Mouse (Mus musculus) left cerebral cortex, adult 18-20 months (tissue): ENCODE measurements around the gene Adra2a. TPM values are rescaled to one million over a fixed set of nuclear protein-coding genes. Genes with fewer than 3 reads are reported as not detected.

Experiments
- DNase-seq, 2 experiments: peaks; one replicate each; pipeline ENCODE4 v3.0.0; 2021 to 2022; ENCODE audit warnings: low spot score in 2 of 2, mixed read lengths in 1 of 2
- total RNA-seq, 2 experiments: library from RNA; stranded (reverse); gene quantifications; 2 replicates each; pipeline ENCODE4 v1.2.3; 2021

Adra2a gene
- total RNA-seq, 2 experiments from 2014 or later, result 15.6 to 18.7 TPM

- no peak for DNase-seq
These were observed 32.7 kb downstream of the Adra2a start for GRCm38 (mm10) chr19:54076362-54077349.

- no peak for DNase-seq
These were observed 37.4 kb downstream of the Adra2a start for GRCm38 (mm10) chr19:54081303-54081702.

- no peak for DNase-seq
These were observed 37.8 kb downstream of the Adra2a start for GRCm38 (mm10) chr19:54081716-54082165.

GRCm38 (mm10) chr19:54087319-54087718, 43.4 kb downstream of the Adra2a start:
- DNase-seq, result no peak

- DNase-seq, result no peak
These were observed 49.6 kb downstream of the Adra2a start for GRCm38 (mm10) chr19:54093599-54093998.

- DNase-seq, result no peak
These were observed 51.8 kb downstream of the Adra2a start for GRCm38 (mm10) chr19:54095716-54096115.

- no peak for DNase-seq
These were observed 54.4 kb downstream of the Adra2a start for GRCm38 (mm10) chr19:54098367-54098766.

Other genes with a start within 250 kb of the Adra2a start
- gene Pdcd4, start 151.9 kb upstream of the Adra2a start, total RNA-seq, result 100 to 1,000 TPM; 103 to 115 TPM
- gene Shoc2, start 99.8 kb upstream of the Adra2a start, total RNA-seq, result 10 to 100 TPM; 55.5 to 59.4 TPM
- gene Bbip1, start 99.5 kb upstream of the Adra2a start, total RNA-seq, result 10 to 100 TPM; 49.9 to 57.7 TPM